Mouse (Mus musculus) ES-Bruce4 (cell line): ENCODE data around the gene Gm44805.

ENCODE experiments used
- CTCF ChIP-seq: IDR thresholded peaks from one replicate; pipeline ENCODE4 v1.8.1; 2011; ENCODE audit warnings: low read depth, low read length
- EP300 ChIP-seq: IDR thresholded peaks from 2 replicates; pipeline ENCODE4 v1.6.1; 2011; ENCODE audit warnings: low read depth, low read length; ENCODE audit not compliant: insufficient read depth

DNA sequence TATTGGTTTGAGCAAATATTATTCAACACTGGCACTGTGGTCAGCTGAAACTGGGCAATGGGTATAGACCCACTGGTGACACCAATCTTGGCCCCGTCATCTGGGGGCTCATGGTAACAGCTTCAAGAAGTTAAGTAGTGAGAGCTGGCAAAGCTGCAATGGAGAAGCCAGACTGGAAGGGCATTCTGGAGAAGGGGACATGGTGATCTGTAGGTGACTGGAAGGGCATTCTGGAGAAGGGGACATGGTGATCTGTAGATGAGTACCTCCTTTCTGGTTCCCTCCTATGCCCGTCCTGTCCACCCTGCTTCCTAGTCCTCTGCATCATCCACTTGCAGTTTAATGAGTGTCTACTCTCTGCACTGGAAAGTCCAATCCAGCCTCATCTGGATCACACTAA, 7.4 kb upstream of the Gm44805 start:
- TF ChIP-seq CTCF, result no peak
- TF ChIP-seq EP300, result no peak
